Mouse (Mus musculus) lung, embryonic 14.5 days (tissue): ENCODE measurements around the gene Ttc7b. TPM values are rescaled to one million over a fixed set of nuclear protein-coding genes. Genes with fewer than 3 reads are reported as not detected.

Experiments used
- ATAC-seq: fragments of 200-750 bp; cut with Nextera tagmentation; 2 replicates; pipeline ENCODE4 v1.8.0; 2017; ENCODE audit warnings: mild to moderate bottlenecking, moderate TSS enrichment, moderate library complexity; ENCODE audit not compliant: insufficient read depth
- DNase-seq: peaks from one replicate; pipeline ENCODE4 v3.0.0-alpha.2; 2015
- H3K27ac ChIP-seq: fragments of 300-500 bp; sonication (generic); 2 replicates; pipeline ENCODE4 v1.5.1; 2014; ENCODE audit warnings: low read depth, mild to moderate bottlenecking, moderate library complexity
- H3K27me3 ChIP-seq: fragments of 300-500 bp; sonication (generic); 2 replicates; pipeline ENCODE4 v1.6.1; 2014; ENCODE audit warnings: low read length, control low read depth; ENCODE audit not compliant: insufficient read depth
- H3K36me3 ChIP-seq: fragments of 300-500 bp; sonication (generic); 2 replicates; pipeline ENCODE4 v1.6.1; 2014; ENCODE audit warnings: control low read depth; ENCODE audit not compliant: insufficient read depth
- H3K4me1 ChIP-seq: fragments of 300-500 bp; sonication (generic); 2 replicates; pipeline ENCODE4 v1.6.1; 2014; ENCODE audit warnings: antibody characterized with exemption, control low read depth; ENCODE audit not compliant: insufficient read depth
- H3K4me2 ChIP-seq: fragments of 300-500 bp; sonication (generic); 2 replicates; pipeline ENCODE4 v1.6.1; 2014; ENCODE audit warnings: mild to moderate bottlenecking
- H3K4me3 ChIP-seq: fragments of 300-500 bp; sonication (generic); 2 replicates; pipeline ENCODE4 v1.5.1; 2014; ENCODE audit warnings: low read depth, low read length
- H3K9ac ChIP-seq: fragments of 300-500 bp; sonication (generic); 2 replicates; pipeline ENCODE4 v1.6.1; 2014
- H3K9me3 ChIP-seq: fragments of 300-500 bp; sonication (generic); 2 replicates; pipeline ENCODE4 v1.6.1; 2016; ENCODE audit warnings: low read depth, low read length, control low read depth
- CTCF ChIP-seq: IDR thresholded peaks from 2 replicates; pipeline ENCODE4 v1.5.1; 2016; ENCODE audit warnings: antibody characterized with exemption, low read depth
- whole genome bisulfite sequencing: fragments of 180-500 bp; shearing (Covaris S2); extraction: QIAGEN DNeasy Blood & Tissue Kit; methylation state at CpG from one replicate; pipeline ENCODE4 v1.1.7; 2014; 5-methylcytosine and 5-hydroxymethylcytosine counted together
- polyA plus RNA-seq: library from polyadenylated mRNA; unstranded; fragments of >200 nt; fragmentation: Nextera tagmentation; extraction: Ambion mirVana; gene quantifications from 2 replicates; pipeline ENCODE4 v1.2.1, GENCODE M21; 2014

Ttc7b gene
- polyA plus RNA-seq, 1 experiment from 2014 or later, result 8.1 TPM

GRCm38 (mm10) chr12:100456257-100456975 lies 64.2 kb downstream of the Ttc7b start:
- DNase-seq, result no peak
- H3K4me1 ChIP-seq, result no peaks in the 10 kb centered on the region
- ATAC-seq, result no peak
- no peak overlapping the region for H3K4me3 ChIP-seq
- no peak for TF ChIP-seq CTCF
- no peak overlapping the region for H3K9ac ChIP-seq
- H3K27ac ChIP-seq, result no peak overlapping the region
- H3K27me3 ChIP-seq, result no peaks in the 10 kb centered on the region
- no peak overlapping the region for H3K4me2 ChIP-seq
- H3K36me3 ChIP-seq, result 0 out of 2 replicates have a peak, but pooled peaks cover 3% of the 10 kb centered on the region
- H3K9me3 ChIP-seq, result no peaks in the 10 kb centered on the region
- WGBS, result 59% methylated on average over 10 of the region's 10 CpGs

- DNase-seq, result no peak
- 0 out of 2 replicates have a peak, but pooled peaks cover 3% of the 10 kb centered on the region for H3K36me3 ChIP-seq
- H3K4me1 ChIP-seq, result no peaks in the 10 kb centered on the region
- ATAC-seq, result no peak
- WGBS, result 70% methylated on average over 2 of the region's 2 CpGs
- H3K4me2 ChIP-seq, result no peak overlapping the region
- no peaks in the 10 kb centered on the region for H3K9me3 ChIP-seq
- no peak overlapping the region for H3K27ac ChIP-seq
- TF ChIP-seq CTCF, result no peak
- H3K9ac ChIP-seq, result no peak overlapping the region
- no peaks in the 10 kb centered on the region for H3K27me3 ChIP-seq
- H3K4me3 ChIP-seq, result no peak overlapping the region
These were observed 65.2 kb downstream of the Ttc7b start for GRCm38 (mm10) chr12:100455453-100455852.

DNA sequence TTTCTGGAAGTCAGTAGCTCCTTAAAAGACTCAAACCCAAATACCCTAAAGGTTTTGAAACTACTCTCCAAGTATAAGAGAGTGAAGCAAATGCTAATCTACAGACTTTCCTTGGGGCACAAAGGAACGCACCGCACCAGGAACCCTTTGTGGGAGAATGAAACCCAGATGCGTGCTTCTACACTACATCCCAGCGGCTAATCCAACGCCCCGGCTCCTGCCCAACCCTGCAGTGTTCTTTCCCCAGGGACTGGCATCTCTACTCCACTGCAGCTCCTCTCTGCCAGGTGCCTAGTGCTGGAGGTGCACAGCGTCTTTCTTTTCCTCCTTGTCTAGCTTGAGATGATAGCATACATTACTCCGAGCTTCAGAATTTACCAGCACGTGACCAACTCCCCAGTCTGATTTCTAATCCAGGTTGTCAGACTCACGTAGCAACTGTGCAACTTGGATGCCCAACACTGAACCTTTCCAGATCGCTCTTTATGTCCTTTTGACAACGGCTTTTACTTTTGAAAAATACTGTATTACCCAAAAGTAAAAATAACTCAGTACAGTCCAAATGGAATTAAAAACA lies 72.8 kb downstream of the Ttc7b start:
- TF ChIP-seq CTCF, result no peak
- H3K4me1 ChIP-seq, result no peaks in the 10 kb centered on the region
- no peak overlapping the region for H3K4me2 ChIP-seq
- peaks cover 7% of the 10 kb centered on the region; the same call in 1 of the 2 replicates for H3K36me3 ChIP-seq
- no peaks in the 10 kb centered on the region for H3K9me3 ChIP-seq
- H3K27me3 ChIP-seq, result no peaks in the 10 kb centered on the region
- no peak overlapping the region for H3K9ac ChIP-seq
- no peak overlapping the region for H3K27ac ChIP-seq
- H3K4me3 ChIP-seq, result no peak overlapping the region
- ATAC-seq (no peak), DNase-seq (no peak)
- 78% methylated on average over 12 of the region's 12 CpGs for WGBS

DNA sequence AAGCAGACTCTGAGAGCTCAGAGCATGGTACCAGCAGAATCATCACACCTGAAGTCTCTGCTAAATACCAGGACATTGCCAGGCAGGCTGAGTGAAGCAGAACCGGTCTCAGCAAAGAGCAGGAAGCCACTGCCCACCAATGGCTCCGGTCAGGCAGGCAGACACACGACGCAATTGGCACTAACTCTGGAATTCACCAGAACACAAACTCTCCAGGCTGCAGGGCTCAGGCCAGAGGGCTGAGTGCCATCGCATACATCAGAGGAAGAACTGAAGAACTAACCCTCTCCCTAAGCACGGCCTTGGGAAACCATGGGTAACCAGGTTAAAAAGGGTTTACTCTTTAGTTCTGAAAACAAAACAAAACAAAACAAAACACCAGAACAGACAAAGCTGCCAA lies 73.5 kb downstream of the Ttc7b start:
- Histone ChIP-seq H3K4me3 (no peak overlapping the region), H3K9me3 (no peaks in the 10 kb centered on the region), H3K27me3 (no peaks in the 10 kb centered on the region), H3K36me3 (peaks cover 7% of the 10 kb centered on the region; the same call in 1 of the 2 replicates), H3K9ac (no peak overlapping the region), H3K4me1 (no peaks in the 10 kb centered on the region), H3K27ac (no peak overlapping the region), H3K4me2 (no peak overlapping the region)
- DNase-seq (no peak), ATAC-seq (no peak)
- WGBS, result 70% methylated on average over 6 of the region's 6 CpGs
- TF ChIP-seq CTCF, result no peak

DNA sequence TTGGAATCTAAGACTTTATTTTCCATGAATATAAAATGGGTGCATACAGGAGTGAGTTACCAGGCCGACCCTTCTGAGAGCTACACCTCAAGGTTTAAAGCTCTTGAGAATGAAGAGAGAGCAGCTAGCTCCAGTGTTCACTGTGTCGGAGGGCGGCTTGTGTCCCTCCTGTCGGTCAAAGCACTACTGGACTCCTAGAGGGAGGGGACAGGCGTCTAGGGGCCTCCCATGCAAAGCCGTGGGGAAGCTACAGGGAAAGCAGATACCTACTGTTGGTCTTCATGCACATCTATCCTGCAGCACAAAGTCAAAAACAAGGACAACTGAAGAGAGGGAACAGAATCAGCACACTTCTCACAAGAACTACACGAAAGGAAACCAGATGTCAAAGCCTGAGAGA lies 74.9 kb downstream of the Ttc7b start:
- DNase-seq (no peak), ATAC-seq (no peak)
- no peak overlapping the region for H3K27ac ChIP-seq
- H3K9ac ChIP-seq, result no peak overlapping the region
- no peaks in the 10 kb centered on the region for H3K9me3 ChIP-seq
- no peak for TF ChIP-seq CTCF
- peaks cover 7% of the 10 kb centered on the region; the same call in 1 of the 2 replicates for H3K36me3 ChIP-seq
- H3K4me3 ChIP-seq, result no peak overlapping the region
- 91% methylated on average over 7 of the region's 7 CpGs for WGBS
- H3K27me3 ChIP-seq, result no peaks in the 10 kb centered on the region
- no peaks in the 10 kb centered on the region for H3K4me1 ChIP-seq
- H3K4me2 ChIP-seq, result no peak overlapping the region

- no peak overlapping the region for H3K27ac ChIP-seq
- 76% methylated on average over 6 of the region's 6 CpGs for WGBS
- no peak overlapping the region for H3K9ac ChIP-seq
- no peaks in the 10 kb centered on the region for H3K9me3 ChIP-seq
- H3K27me3 ChIP-seq, result no peaks in the 10 kb centered on the region
- no peak for DNase-seq
- ATAC-seq, result no peak
- no peaks in the 10 kb centered on the region for H3K4me1 ChIP-seq
- no peak for TF ChIP-seq CTCF
- H3K4me3 ChIP-seq, result no peak overlapping the region
- H3K4me2 ChIP-seq, result no peak overlapping the region
- H3K36me3 ChIP-seq, result peaks cover 7% of the 10 kb centered on the region; the same call in 1 of the 2 replicates
These were observed 75.4 kb downstream of the Ttc7b start for GRCm38 (mm10) chr12:100445271-100445670.

DNA sequence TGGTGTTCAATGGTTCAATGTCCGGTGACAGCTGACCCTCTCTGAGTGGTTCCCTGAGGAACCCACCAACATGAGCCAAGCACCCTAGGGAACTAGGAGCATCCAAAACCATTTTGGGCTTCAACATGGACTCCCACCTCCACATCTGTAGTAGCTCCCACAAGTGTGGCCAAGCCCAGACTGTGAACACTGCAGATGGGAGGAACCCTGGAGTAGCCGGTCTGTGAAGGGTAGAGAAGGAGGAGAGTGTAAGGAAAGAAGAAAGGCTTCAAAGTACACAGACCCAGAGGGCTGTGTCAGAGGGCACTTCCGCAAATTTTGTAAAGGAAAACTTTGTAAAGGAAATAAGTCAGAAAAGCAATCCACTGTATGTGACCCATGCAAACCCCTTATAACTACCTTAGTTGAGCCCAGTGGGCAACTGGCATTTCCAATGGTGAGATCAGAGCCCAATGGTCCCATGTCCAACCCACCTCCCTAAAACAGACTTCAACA lies 75.9 kb downstream of the Ttc7b start:
- no peak for ATAC-seq
- no peak for DNase-seq
- Histone ChIP-seq H3K36me3 (peaks cover 7% of the 10 kb centered on the region; the same call in 1 of the 2 replicates), H3K4me3 (no peak overlapping the region), H3K4me2 (no peak overlapping the region), H3K9me3 (no peaks in the 10 kb centered on the region), H3K27ac (no peak overlapping the region), H3K9ac (no peak overlapping the region), H3K4me1 (no peaks in the 10 kb centered on the region), H3K27me3 (no peaks in the 10 kb centered on the region)
- 93% methylated on average over 3 of the region's 3 CpGs for WGBS
- no peak for TF ChIP-seq CTCF
